Mouse (Mus musculus) lung, postnatal 0 days (tissue): ENCODE measurements around the gene Triap1. TPM values are rescaled to one million over a fixed set of nuclear protein-coding genes. Genes with fewer than 3 reads are reported as not detected.
"Not testable (repeated sequence)": the region's sequence is repeated elsewhere in the genome, so short reads cannot be mapped to it uniquely, and the experiment has no call there.

Experiments used
- ATAC-seq: fragments of 200-750 bp; cut with Nextera tagmentation; 2 replicates; pipeline ENCODE4 v1.8.0; 2017; ENCODE audit warnings: moderate library complexity
- DNase-seq: peaks from one replicate; pipeline ENCODE4 v3.0.0-alpha.2; 2016; ENCODE audit warnings: low spot score
- H3K27ac ChIP-seq: fragments of 300-500 bp; sonication (generic); 2 replicates; pipeline ENCODE4 v1.5.1; 2014; ENCODE audit warnings: antibody characterized with exemption, mild to moderate bottlenecking, low read length, mixed read lengths
- H3K27me3 ChIP-seq: fragments of 300-500 bp; sonication (generic); replicated peaks from 2 replicates; pipeline ENCODE4 v1.6.1; 2014; ENCODE audit warnings: low read length, mixed read lengths; ENCODE audit not compliant: insufficient read depth
- H3K36me3 ChIP-seq: fragments of 300-500 bp; sonication (generic); 2 replicates; pipeline ENCODE4 v1.6.1; 2014; ENCODE audit warnings: low read length, mixed read lengths; ENCODE audit not compliant: insufficient read depth
- H3K4me1 ChIP-seq: fragments of 300-500 bp; sonication (generic); 2 replicates; pipeline ENCODE4 v1.6.1; 2014; ENCODE audit warnings: antibody characterized with exemption, low read depth, low read length, mixed read lengths; ENCODE audit not compliant: insufficient read depth
- H3K4me2 ChIP-seq: fragments of 300-500 bp; sonication (generic); replicated peaks from 2 replicates; pipeline ENCODE4 v1.6.1; 2014; ENCODE audit warnings: low read depth, mild to moderate bottlenecking, low read length, moderate library complexity, mixed read lengths
- H3K4me3 ChIP-seq: fragments of 300-500 bp; sonication (generic); 2 replicates; pipeline ENCODE4 v1.5.1; 2014; ENCODE audit warnings: low read depth, low read length
- H3K9ac ChIP-seq: fragments of 300-500 bp; sonication (generic); replicated peaks from 2 replicates; pipeline ENCODE4 v1.6.1; 2014; ENCODE audit warnings: low read depth, mild to moderate bottlenecking
- H3K9me3 ChIP-seq: fragments of 300-500 bp; sonication (generic); 2 replicates; pipeline ENCODE4 v1.6.1; 2016; ENCODE audit warnings: low read length, mixed read lengths
- CTCF ChIP-seq: IDR thresholded peaks from 2 replicates; pipeline ENCODE4 v1.5.1; 2016; ENCODE audit warnings: antibody characterized with exemption, mild to moderate bottlenecking
- EP300 ChIP-seq: IDR thresholded peaks from 2 replicates; pipeline ENCODE4 v1.6.1; 2016; ENCODE audit warnings: antibody characterized with exemption, mild to moderate bottlenecking, control low read depth
- whole genome bisulfite sequencing: fragments of 180-500 bp; shearing (Covaris S2); extraction: QIAGEN DNeasy Blood & Tissue Kit; methylation state at CpG from one replicate; pipeline ENCODE4 v1.1.7; 2014; 5-methylcytosine and 5-hydroxymethylcytosine counted together
- polyA plus RNA-seq: library from polyadenylated mRNA; unstranded; fragments of >200 nt; fragmentation: Nextera tagmentation; extraction: Ambion mirVana; gene quantifications from 2 replicates; pipeline ENCODE4 v1.2.1, GENCODE M21; 2015

Gene Triap1
- polyA plus RNA-seq, 1 experiment from 2014 or later = 54.9 TPM

DNA sequence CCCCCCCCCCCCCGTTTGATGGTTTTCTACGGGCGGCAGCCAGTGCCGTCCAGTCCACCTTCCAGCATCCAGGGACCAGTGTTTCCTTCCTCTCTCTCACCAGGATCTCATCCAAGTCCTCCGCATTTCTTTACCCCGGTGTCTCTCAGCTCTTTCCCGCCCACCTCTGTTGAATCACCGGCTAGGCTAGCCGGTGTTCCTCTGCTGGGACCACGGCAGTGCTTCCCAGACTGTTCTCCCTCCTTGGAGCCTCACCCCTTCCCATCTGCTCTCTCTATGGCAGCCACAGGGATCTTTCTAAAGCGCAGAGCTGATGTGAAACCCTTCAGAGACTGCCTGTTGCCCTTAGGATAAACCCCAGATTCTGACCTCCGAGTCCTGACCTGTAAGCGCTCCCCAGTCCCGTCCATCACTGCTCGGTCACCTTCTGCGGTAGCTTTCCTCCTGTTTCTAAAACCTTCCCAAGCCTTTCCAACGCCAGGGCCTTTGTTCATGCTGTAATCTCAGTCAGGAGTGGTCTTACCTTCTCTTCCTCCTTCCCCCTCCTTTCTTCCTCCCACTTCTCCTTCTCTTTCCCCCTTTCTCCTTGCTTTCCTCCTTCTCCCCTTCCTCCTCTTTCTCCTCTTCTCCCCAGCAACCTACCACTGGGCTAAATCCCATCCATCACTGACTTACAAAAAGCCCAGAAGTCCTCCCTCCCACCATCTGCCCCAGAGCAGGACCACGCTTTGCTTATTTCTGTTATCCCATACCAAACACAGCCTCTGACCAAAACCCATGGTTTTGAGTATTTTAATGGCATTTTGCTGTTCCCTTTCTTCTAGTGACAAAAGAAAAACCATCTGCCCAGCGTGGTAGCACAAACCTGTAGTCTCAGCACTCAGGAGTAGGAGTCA is 22.0 kb downstream of the Triap1 start:
- no peak for TF ChIP-seq CTCF
- TF ChIP-seq EP300 = no peak
- Histone ChIP-seq H3K4me2 (no peak overlapping the region), H3K9ac (no peak overlapping the region), H3K27ac (no peak overlapping the region), H3K9me3 (no peaks in the 10 kb centered on the region), H3K4me3 (no peak overlapping the region), H3K27me3 (no peaks in the 10 kb centered on the region), H3K36me3 (no peaks in the 10 kb centered on the region), H3K4me1 (no peaks in the 10 kb centered on the region)
- no peak for DNase-seq
- no peak for ATAC-seq
- WGBS = 12% methylated on average over 18 of the region's 19 CpGs

DNA sequence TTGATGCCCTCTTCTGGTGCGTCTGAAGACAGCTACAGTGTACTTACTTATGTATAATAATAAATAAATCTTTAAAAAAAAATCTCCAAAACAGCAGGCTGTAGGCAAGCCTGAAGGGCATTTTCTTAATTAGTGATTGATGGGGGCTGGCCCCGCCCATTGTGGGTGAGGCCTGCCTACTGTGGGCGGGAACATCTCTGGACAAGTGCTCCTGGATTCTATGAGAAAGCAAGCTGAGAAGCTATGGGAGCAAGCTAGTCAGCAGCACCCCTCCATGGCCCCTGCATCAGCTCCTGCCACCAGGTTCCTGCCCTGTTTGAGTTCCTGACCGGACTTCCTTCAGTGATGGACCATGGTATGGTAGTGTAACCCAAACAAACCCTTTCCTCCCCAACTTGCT is 23.8 kb downstream of the Triap1 start:
- no peak overlapping the region for H3K9ac ChIP-seq
- H3K4me2 ChIP-seq = no peak overlapping the region
- 71% methylated on average over 4 of the region's 4 CpGs for WGBS

DNA sequence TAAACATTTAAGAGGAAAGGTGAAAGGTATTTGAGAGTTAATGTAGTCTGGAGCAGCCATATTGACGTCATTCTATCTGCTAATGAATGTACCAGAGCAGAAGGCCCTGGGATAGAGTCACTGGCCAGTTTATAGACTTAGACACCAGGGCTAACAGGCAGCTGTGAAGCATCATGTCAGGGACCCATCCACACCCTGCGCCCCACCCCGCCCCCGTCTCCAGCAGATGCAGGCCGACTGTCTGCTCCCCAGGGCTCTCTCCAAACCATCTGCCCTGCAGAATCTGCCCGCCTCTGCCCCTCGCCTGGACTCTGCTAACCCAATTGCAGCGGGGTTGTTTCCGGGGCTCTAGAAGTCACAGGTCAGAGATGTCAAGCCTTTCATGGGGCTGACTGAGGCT is 30.7 kb downstream of the Triap1 start:
- TF ChIP-seq EP300 (no peak), CTCF (no peak)
- ATAC-seq (no peak), DNase-seq (no peak)
- Histone ChIP-seq H3K9me3 (no peaks in the 10 kb centered on the region), H3K27me3 (peaks cover 4% of the 10 kb centered on the region; the same call in 1 of the 2 replicates), H3K27ac (no peak overlapping the region), H3K4me1 (no peaks in the 10 kb centered on the region), H3K9ac (no peak overlapping the region), H3K36me3 (no peaks in the 10 kb centered on the region), H3K4me2 (no peak overlapping the region), H3K4me3 (no peak overlapping the region)
- 34% methylated on average over 9 of the region's 9 CpGs for whole genome bisulfite sequencing

More for the DNA sequence above, 23.8 kb downstream of the Triap1 start:
- no peaks in the 10 kb centered on the region for H3K36me3 ChIP-seq
- H3K4me1 ChIP-seq = no peaks in the 10 kb centered on the region
- DNase-seq (no peak), ATAC-seq (no peak)
- TF ChIP-seq CTCF (no peak), EP300 (no peak)
- no peak overlapping the region for H3K4me3 ChIP-seq
- H3K27me3 ChIP-seq = no peaks in the 10 kb centered on the region
- H3K27ac ChIP-seq = no peak overlapping the region
- H3K9me3 ChIP-seq = no peaks in the 10 kb centered on the region

DNA sequence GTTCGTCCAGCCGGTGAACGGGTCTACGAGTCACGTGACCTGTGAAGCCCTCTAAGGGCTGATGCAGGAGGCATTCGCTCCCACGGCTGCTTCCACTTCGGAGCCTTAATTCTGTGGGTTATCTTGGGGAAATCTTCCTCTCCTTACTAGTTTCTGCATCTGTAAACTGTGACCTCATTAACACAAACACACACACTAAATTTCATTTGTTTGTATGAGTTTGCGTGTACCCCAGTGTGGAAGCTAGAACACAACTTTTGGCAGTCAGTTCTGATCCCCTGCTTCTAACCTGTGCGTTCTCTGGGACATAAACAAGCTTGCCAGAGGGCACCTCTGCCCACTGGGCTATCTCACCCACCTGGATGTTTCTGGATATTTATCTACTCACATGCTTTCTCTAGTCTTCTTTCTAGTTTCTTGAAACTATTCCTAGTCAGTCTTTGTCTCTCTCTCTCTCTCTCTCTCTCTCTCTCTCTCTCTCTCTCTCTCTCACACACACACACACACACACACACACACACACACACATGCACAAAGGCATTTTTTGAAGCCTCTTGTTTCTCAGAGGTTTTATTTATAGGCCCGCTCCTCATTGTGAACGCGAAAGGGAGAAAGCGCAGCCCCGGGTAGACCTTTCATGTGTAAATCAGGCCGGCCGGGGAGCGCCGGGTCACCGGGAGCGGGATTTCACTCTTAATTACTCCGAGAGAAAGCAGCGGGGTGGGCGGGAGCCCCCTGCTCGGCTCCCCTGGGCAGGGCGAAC is 32.6 kb downstream of the Triap1 start:
- no peak overlapping the region for H3K27ac ChIP-seq
- H3K27me3 ChIP-seq = peaks cover 4% of the 10 kb centered on the region; the same call in 1 of the 2 replicates
- no peak for TF ChIP-seq EP300
- no peak for TF ChIP-seq CTCF
- H3K4me1 ChIP-seq = no peaks in the 10 kb centered on the region
- no peaks in the 10 kb centered on the region for H3K9me3 ChIP-seq
- WGBS = 27% methylated on average over 26 of the region's 26 CpGs
- ATAC-seq = no peak
- no peak overlapping the region for H3K9ac ChIP-seq
- no peak overlapping the region for H3K4me3 ChIP-seq
- H3K36me3 ChIP-seq = no peaks in the 10 kb centered on the region
- H3K4me2 ChIP-seq = 0 out of 2 replicates have a peak overlapping the region, but pooled peaks have one; percentile 32
- DNase-seq = no peak

DNA sequence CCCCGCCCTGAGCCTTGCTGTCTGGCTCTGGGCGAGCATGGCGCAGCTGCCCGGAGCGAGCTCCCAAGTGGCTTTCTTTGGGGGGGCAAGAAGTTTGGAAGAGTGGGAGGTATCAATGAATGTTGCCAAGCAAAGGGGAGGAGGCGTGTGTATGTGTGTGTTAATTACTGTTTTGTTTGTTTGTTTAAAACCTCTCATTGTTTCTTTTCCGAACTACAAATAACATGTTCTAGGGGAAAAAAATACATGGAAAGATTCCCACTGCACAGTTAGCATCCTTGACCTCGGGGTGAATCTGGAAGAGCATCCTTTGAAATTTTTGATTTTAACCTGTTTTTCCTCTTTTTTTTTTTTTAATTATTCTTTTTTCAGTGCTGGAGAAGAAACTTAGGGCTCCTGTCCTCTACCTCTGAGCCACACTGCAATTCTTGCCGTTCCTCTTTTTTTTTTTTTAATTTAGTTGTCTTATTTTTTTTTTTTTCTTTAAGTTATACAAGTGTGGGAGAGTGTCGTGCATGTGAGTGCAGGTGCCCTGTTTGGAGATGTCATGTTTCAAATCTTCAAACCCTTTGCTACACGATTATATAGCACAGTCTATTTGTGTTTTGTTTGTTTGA is 33.3 kb downstream of the Triap1 start:
- ATAC-seq (no peak), DNase-seq (no peak)
- no peaks in the 10 kb centered on the region for H3K36me3 ChIP-seq
- H3K4me3 ChIP-seq = no peak overlapping the region
- no peak for TF ChIP-seq EP300
- TF ChIP-seq CTCF = no peak
- no peak overlapping the region for H3K27ac ChIP-seq
- no peaks in the 10 kb centered on the region for H3K9me3 ChIP-seq
- no peaks in the 10 kb centered on the region for H3K4me1 ChIP-seq
- WGBS = 26% methylated on average over 11 of the region's 11 CpGs
- no peak overlapping the region for H3K9ac ChIP-seq
- peaks cover 4% of the 10 kb centered on the region; the same call in 1 of the 2 replicates for H3K27me3 ChIP-seq
- 0 out of 2 replicates have a peak overlapping the region, but pooled peaks have one; percentile 32 for H3K4me2 ChIP-seq

DNA sequence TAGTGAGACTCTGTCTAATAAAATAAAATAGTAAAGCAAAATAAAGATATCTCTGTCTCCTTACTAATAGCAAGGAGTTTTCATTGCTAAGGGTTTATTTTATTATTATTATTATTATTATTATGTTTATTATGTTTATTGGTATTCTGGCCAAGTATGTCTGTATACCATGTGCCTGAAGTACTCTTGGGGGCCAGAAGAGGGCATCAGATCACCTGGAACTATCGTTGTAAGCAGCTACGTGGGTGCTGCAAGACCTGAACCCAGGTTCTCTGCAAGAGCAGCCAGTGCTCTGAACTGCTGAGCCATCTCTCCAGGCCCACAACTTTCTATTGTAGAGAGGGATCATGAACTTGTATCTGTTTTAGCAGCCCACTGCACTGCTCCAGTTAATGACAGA is 34.4 kb downstream of the Triap1 start:
- Histone ChIP-seq H3K4me2 (no peak overlapping the region), H3K27me3 (peaks cover 4% of the 10 kb centered on the region; the same call in 1 of the 2 replicates), H3K9me3 (no peaks in the 10 kb centered on the region), H3K27ac (no peak overlapping the region), H3K4me3 (no peak overlapping the region), H3K4me1 (no peaks in the 10 kb centered on the region), H3K36me3 (no peaks in the 10 kb centered on the region), H3K9ac (no peak overlapping the region)
- no peak for DNase-seq
- TF ChIP-seq CTCF = 0 out of 2 replicates have a peak, but pooled peaks have one; percentile 13
- no peak for TF ChIP-seq EP300
- 69% methylated on average over 2 of the region's 2 CpGs for WGBS
- no peak for ATAC-seq

DNA sequence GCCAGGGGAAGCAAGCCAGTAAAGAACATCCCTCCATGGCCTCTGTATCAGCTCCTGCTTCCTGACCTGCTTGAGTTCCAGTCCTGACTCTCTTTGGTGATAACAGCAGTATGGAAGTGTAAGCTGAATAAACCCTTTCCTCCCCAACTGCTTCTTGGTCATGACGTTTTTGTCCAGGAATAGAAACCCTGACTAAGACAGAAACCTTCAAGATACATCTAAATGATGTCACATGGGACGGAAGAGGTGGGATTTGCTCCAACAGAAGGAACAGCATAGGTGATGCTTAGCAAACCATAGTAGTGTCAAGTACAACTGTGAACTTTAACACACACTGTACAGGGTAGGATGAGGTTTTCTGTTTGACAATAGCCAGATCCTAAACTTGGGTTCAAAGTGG is 37.9 kb downstream of the Triap1 start:
- H3K4me2 ChIP-seq, H3K4me3 ChIP-seq, H3K27ac ChIP-seq, H3K36me3 ChIP-seq, DNase-seq, ATAC-seq, H3K27me3 ChIP-seq, H3K4me1 ChIP-seq, H3K9me3 ChIP-seq, H3K9ac ChIP-seq: not testable (repeated sequence)
- 59% methylated on average over 2 of the region's 2 CpGs for WGBS
